Mouse (Mus musculus) bone marrow macrophage, adult 2 months (primary cell): ENCODE measurements around the gene Mmrn1.

Source experiments
- CTCF ChIP-seq: IDR thresholded peaks from 2 replicates; pipeline ENCODE4 v1.5.1; 2012; ENCODE audit warnings: low read depth, mild to moderate bottlenecking, low read length, moderate library complexity
- POLR2A ChIP-seq: IDR thresholded peaks from 2 replicates; pipeline ENCODE4 v1.6.1; 2012; ENCODE audit warnings: mild to moderate bottlenecking, low read depth, low read length, borderline replicate concordance

DNA sequence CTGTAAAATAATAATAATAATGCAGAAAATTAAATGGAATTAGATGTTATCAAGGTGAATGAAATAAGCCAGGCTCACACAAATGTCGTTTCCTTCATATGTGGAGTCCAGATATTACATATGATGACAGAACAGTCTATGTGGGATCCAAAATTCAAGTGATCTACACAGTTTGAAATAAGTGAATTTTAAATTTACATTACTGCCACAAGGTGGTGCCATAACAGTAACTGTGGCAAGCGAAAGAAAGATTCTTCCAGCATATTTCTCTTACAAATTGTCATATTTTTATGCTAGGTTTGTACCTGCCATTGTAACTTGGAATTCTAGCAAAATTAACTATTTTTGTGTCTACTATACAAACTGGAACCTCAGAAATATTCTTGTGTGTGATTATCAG lies 61.1 kb downstream of the Mmrn1 start:
- TF ChIP-seq CTCF (no peak), POLR2A (no peak)
